Mouse (Mus musculus) kidney, adult 2 months (tissue): Measurements from ENCODE around the gene Fars2. TPM values are rescaled to one million over a fixed set of nuclear protein-coding genes. Genes with fewer than 3 reads are reported as not detected.

Experiments used
- DNase-seq: peaks from one replicate; pipeline ENCODE4 v3.0.0; 2021
- H3K27ac ChIP-seq: fragments of 200-500 bp; 2 replicates; pipeline ENCODE4 v1.5.1; 2012; ENCODE audit warnings: low read depth, low read length, control low read depth, inconsistent platforms; ENCODE audit not compliant: insufficient read depth
- H3K27me3 ChIP-seq: fragments of 200-500 bp; replicated peaks from 2 replicates; pipeline ENCODE4 v1.6.1; 2012; ENCODE audit warnings: mild to moderate bottlenecking, moderate library complexity, low read length, inconsistent platforms; ENCODE audit not compliant: control insufficient read depth, insufficient read depth
- H3K36me3 ChIP-seq: fragments of 200-500 bp; 2 replicates; pipeline ENCODE4 v1.6.1; 2012; ENCODE audit warnings: mild to moderate bottlenecking, moderate library complexity, low read length, inconsistent platforms; ENCODE audit not compliant: control insufficient read depth, insufficient read depth
- H3K4me1 ChIP-seq: fragments of 200-500 bp; 2 replicates; pipeline ENCODE4 v1.6.1; 2011; ENCODE audit warnings: low read length; ENCODE audit not compliant: control insufficient read depth, insufficient read depth
- H3K4me3 ChIP-seq: fragments of 200-500 bp; 2 replicates; pipeline ENCODE4 v1.5.1; 2011; ENCODE audit warnings: mild to moderate bottlenecking, low read depth, low read length, control low read depth; ENCODE audit not compliant: insufficient read depth
- CTCF ChIP-seq: fragments of 200-500 bp; conservative IDR thresholded peaks from 2 replicates; pipeline ENCODE4 v1.5.1; 2011; ENCODE audit warnings: low read depth, mild to moderate bottlenecking, control low read depth, low read length, moderate library complexity, mixed read lengths; ENCODE audit not compliant: insufficient read depth, insufficient read length
- POLR2A ChIP-seq: fragments of 200-500 bp; IDR thresholded peaks from one replicate; pipeline ENCODE4 v1.6.1; 2011; ENCODE audit warnings: low read depth, low read length, control low read depth
- WGBS: fragments of 180-500 bp; shearing (Covaris S2); methylation state at CpG from one replicate; pipeline ENCODE4 v1.1.7; 2018; 5-methylcytosine and 5-hydroxymethylcytosine counted together
- polyA plus RNA-seq: library from polyadenylated mRNA; depleted of rRNA; stranded (reverse); fragments of >200 nt; gene quantifications from 2 replicates; pipeline ENCODE4 v1.2.3, GENCODE M21; 2012

The Fars2 gene
- polyA plus RNA-seq, 1 experiment = 99.1 TPM

- no peak overlapping the region for H3K27ac ChIP-seq
- no peaks in the 10 kb centered on the region for H3K27me3 ChIP-seq
- H3K36me3 ChIP-seq = no peaks in the 10 kb centered on the region
- H3K4me3 ChIP-seq = no peak overlapping the region
- TF ChIP-seq POLR2A = no peak
- no peak for TF ChIP-seq CTCF
- DNase-seq = no peak
- WGBS = 61% methylated on average over 4 of the region's 4 CpGs
- no peaks in the 10 kb centered on the region for H3K4me1 ChIP-seq
These were observed 101.1 kb downstream of the Fars2 start for GRCm38 (mm10) chr13:36218347-36218746.

GRCm38 (mm10) chr13:36219506-36219905, 102.3 kb downstream of the Fars2 start:
- no peak overlapping the region for H3K4me3 ChIP-seq
- WGBS = 95% methylated on average over 5 of the region's 5 CpGs
- DNase-seq = no peak
- no peak overlapping the region for H3K27ac ChIP-seq
- no peak for TF ChIP-seq POLR2A
- TF ChIP-seq CTCF = no peak
- H3K27me3 ChIP-seq = no peaks in the 10 kb centered on the region
- H3K4me1 ChIP-seq = peaks cover 4% of the 10 kb centered on the region; the same call in 1 of the 2 replicates
- no peaks in the 10 kb centered on the region for H3K36me3 ChIP-seq

DNA sequence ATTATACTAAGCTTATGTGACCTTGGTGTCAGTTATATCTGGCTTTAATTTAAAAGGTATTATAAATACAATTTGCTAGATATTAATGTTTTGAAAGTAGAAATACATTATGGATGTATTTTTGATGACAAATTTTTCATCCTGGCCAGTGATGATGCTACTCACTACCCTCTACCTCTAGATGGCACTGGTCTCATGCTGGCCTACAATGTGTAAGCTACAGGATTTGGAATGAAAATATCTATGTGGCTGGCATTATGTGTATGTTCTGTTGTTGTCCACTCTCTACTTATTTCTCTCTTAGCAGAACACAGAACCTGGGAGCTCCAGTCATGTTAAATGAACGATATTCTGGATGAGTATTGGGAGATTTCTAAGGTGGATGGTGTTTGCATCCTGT, 104.7 kb downstream of the Fars2 start:
- TF ChIP-seq POLR2A = no peak
- TF ChIP-seq CTCF = no peak
- Histone ChIP-seq H3K4me1 (peaks cover 4% of the 10 kb centered on the region; the same call in 1 of the 2 replicates), H3K27ac (no peak overlapping the region), H3K36me3 (no peaks in the 10 kb centered on the region), H3K27me3 (no peaks in the 10 kb centered on the region), H3K4me3 (no peak overlapping the region)
- no peak for DNase-seq
- 94% methylated on average over 1 of the region's 1 CpGs for WGBS

GRCm38 (mm10) chr13:36222721-36223120, 105.5 kb downstream of the Fars2 start:
- H3K4me3 ChIP-seq = no peak overlapping the region
- H3K36me3 ChIP-seq = no peaks in the 10 kb centered on the region
- no peak overlapping the region for H3K27ac ChIP-seq
- TF ChIP-seq POLR2A (no peak), CTCF (no peak)
- H3K4me1 ChIP-seq = peaks cover 4% of the 10 kb centered on the region; the same call in 1 of the 2 replicates
- no peaks in the 10 kb centered on the region for H3K27me3 ChIP-seq
- DNase-seq = no peak

GRCm38 (mm10) chr13:36224431-36224830, 107.2 kb downstream of the Fars2 start:
- DNase-seq = peak; percentile 73
- 34% methylated on average over 2 of the region's 2 CpGs for WGBS
- no peak overlapping the region for H3K4me3 ChIP-seq
- TF ChIP-seq CTCF (no peak), POLR2A (no peak)
- peaks cover 4% of the 10 kb centered on the region; the same call in 1 of the 2 replicates for H3K4me1 ChIP-seq
- no peak overlapping the region for H3K27ac ChIP-seq
- H3K36me3 ChIP-seq = no peaks in the 10 kb centered on the region
- H3K27me3 ChIP-seq = no peaks in the 10 kb centered on the region

DNA sequence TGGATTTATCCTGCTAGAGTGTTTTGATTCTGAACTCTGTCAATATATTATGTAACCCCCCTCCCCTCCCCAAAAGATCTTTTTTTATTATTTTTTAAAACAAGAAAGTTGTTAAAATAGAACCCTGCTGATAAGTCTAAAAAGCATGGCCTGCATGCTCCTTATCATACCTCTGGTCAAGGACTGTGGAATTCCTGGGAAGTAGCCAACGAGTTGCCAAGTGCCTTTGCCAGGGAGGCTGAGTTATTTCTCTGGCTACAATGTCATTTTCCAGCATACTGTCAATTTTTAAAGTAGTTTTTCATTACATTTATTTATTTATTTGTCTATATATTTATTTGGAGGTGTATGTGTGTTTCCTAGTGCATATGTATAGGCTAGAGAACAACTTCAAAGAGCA, 125.0 kb downstream of the Fars2 start:
- Histone ChIP-seq H3K27ac (no peak overlapping the region), H3K4me3 (no peak overlapping the region), H3K4me1 (no peaks in the 10 kb centered on the region), H3K27me3 (no peaks in the 10 kb centered on the region), H3K36me3 (no peaks in the 10 kb centered on the region)
- no peak for TF ChIP-seq POLR2A
- TF ChIP-seq CTCF = no peak
- WGBS = 43% methylated on average over 1 of the region's 1 CpGs
- DNase-seq = peak; percentile 35

GRCm38 (mm10) chr13:36253936-36254335, 136.7 kb downstream of the Fars2 start:
- H3K27ac ChIP-seq = no peak overlapping the region
- TF ChIP-seq CTCF (no peak), POLR2A (no peak)
- H3K36me3 ChIP-seq = no peaks in the 10 kb centered on the region
- no peaks in the 10 kb centered on the region for H3K27me3 ChIP-seq
- no peak overlapping the region for H3K4me3 ChIP-seq
- no peaks in the 10 kb centered on the region for H3K4me1 ChIP-seq
- 84% methylated on average over 3 of the region's 3 CpGs for WGBS
- no peak for DNase-seq
